Mouse (Mus musculus): ENCODE data around the gene Gm17416. TPM values are rescaled to one million over a fixed set of nuclear protein-coding genes. Genes with fewer than 3 reads are reported as not detected.

Gm17416 gene
- polyA plus RNA-seq, 1 experiment from 2014 or later = not detected

- WGBS (ENCODE audit: insufficient replicate concordance) = 56% methylated on average over 8 of the region's 8 CpGs
- H3K36me3 ChIP-seq = no peaks in the 10 kb centered on the region
- H3K9ac ChIP-seq = no peak overlapping the region
- no peaks in the 10 kb centered on the region for H3K27me3 ChIP-seq (replicated peaks)
- H3K4me1 ChIP-seq = no peaks in the 10 kb centered on the region
- H3K9me3 ChIP-seq (replicated peaks) = no peaks in the 10 kb centered on the region
- no peak overlapping the region for H3K4me3 ChIP-seq
- H3K27ac ChIP-seq = no peak overlapping the region
- no peak for ATAC-seq
- H3K4me2 ChIP-seq = no peak overlapping the region
These were observed 43.1 kb downstream of the Gm17416 start for GRCm38 (mm10) chr2:152612193-152612592.

- Histone ChIP-seq H3K4me1 (no peaks in the 10 kb centered on the region), H3K27ac (no peak overlapping the region), H3K27me3 (replicated peaks) (0 out of 2 replicates have a peak, but pooled peaks cover 14% of the 10 kb centered on the region), H3K9me3 (replicated peaks) (no peaks in the 10 kb centered on the region), H3K9ac (no peak overlapping the region), H3K4me3 (no peak overlapping the region), H3K36me3 (no peaks in the 10 kb centered on the region), H3K4me2 (no peak overlapping the region)
- 11% methylated on average over 7 of the region's 7 CpGs for WGBS (ENCODE audit: insufficient replicate concordance)
- ATAC-seq = no peak
These were observed 46.4 kb downstream of the Gm17416 start for GRCm38 (mm10) chr2:152615563-152615962.

- Histone ChIP-seq H3K4me1 (no peaks in the 10 kb centered on the region), H3K4me3 (no peak overlapping the region), H3K36me3 (no peaks in the 10 kb centered on the region), H3K9ac (no peak overlapping the region), H3K9me3 (replicated peaks) (no peaks in the 10 kb centered on the region), H3K27me3 (replicated peaks) (peaks cover 23% of the 10 kb centered on the region), H3K27ac (no peak overlapping the region), H3K4me2 (no peak overlapping the region)
- WGBS (ENCODE audit: insufficient replicate concordance) = 28% methylated on average over 6 of the region's 6 CpGs
- no peak for ATAC-seq
These were observed 47.3 kb downstream of the Gm17416 start for GRCm38 (mm10) chr2:152616470-152616869.

GRCm38 (mm10) chr2:152617374-152617773 is 48.2 kb downstream of the Gm17416 start:
- Histone ChIP-seq H3K9ac (no peak overlapping the region), H3K27me3 (replicated peaks) (peaks cover 28% of the 10 kb centered on the region), H3K36me3 (no peaks in the 10 kb centered on the region), H3K9me3 (replicated peaks) (no peaks in the 10 kb centered on the region), H3K27ac (no peak overlapping the region), H3K4me3 (no peak overlapping the region), H3K4me1 (no peaks in the 10 kb centered on the region), H3K4me2 (no peak overlapping the region)
- no peak for ATAC-seq
- WGBS (ENCODE audit: insufficient replicate concordance) = 44% methylated on average over 5 of the region's 5 CpGs

Other genes with a start within 250 kb of the Gm17416 start
- 67.4 and 69.6 TPM in 2 replicates for gene Rbck1, start 236.7 kb upstream of the Gm17416 start, polyA plus RNA-seq (2016; fragmentation: Nextera tagmentation; extraction: Ambion mirVana)
- 6.1 and 7.2 TPM in 2 replicates for gene Trib3, start 225.3 kb upstream of the Gm17416 start, polyA plus RNA-seq (2016; fragmentation: Nextera tagmentation; extraction: Ambion mirVana)
- gene Nrsn2, start 192.7 kb upstream of the Gm17416 start, polyA plus RNA-seq (2016; fragmentation: Nextera tagmentation; extraction: Ambion mirVana) = 0.08 TPM in 1 of 2 replicates, not detected in the other
- 3.5 and 3.7 TPM in 2 replicates for gene Sox12, start 171.3 kb upstream of the Gm17416 start, polyA plus RNA-seq (2016; fragmentation: Nextera tagmentation; extraction: Ambion mirVana)
- 29.4 and 29.7 TPM in 2 replicates for gene Zcchc3, start 154.3 kb upstream of the Gm17416 start, polyA plus RNA-seq (2016; fragmentation: Nextera tagmentation; extraction: Ambion mirVana)
- gene 6820408C15Rik, start 153.8 kb upstream of the Gm17416 start, polyA plus RNA-seq (2016; fragmentation: Nextera tagmentation; extraction: Ambion mirVana) = 0.27 and 0.35 TPM in 2 replicates
- not detected in 2 replicates for gene Defb23, start 104.7 kb upstream of the Gm17416 start, polyA plus RNA-seq (2016; fragmentation: Nextera tagmentation; extraction: Ambion mirVana)
- not detected in 2 replicates for gene Defb20, start 92.3 kb upstream of the Gm17416 start, polyA plus RNA-seq (2016; fragmentation: Nextera tagmentation; extraction: Ambion mirVana)
- gene Defb22, start 79.2 kb upstream of the Gm17416 start, polyA plus RNA-seq (2016; fragmentation: Nextera tagmentation; extraction: Ambion mirVana) = not detected in 2 replicates
- gene Defb26, start 57.6 kb upstream of the Gm17416 start, polyA plus RNA-seq (2016; fragmentation: Nextera tagmentation; extraction: Ambion mirVana) = not detected in 2 replicates
- gene Defb28, start 51.1 kb upstream of the Gm17416 start, polyA plus RNA-seq (2016; fragmentation: Nextera tagmentation; extraction: Ambion mirVana) = not detected in 2 replicates
- gene Defb29, start 29.2 kb upstream of the Gm17416 start, polyA plus RNA-seq (2016; fragmentation: Nextera tagmentation; extraction: Ambion mirVana) = not detected in 2 replicates
- gene Defb21, start 3.4 kb downstream of the Gm17416 start, polyA plus RNA-seq (2016; fragmentation: Nextera tagmentation; extraction: Ambion mirVana) = not detected in 2 replicates
- gene Defb19, start 11.0 kb downstream of the Gm17416 start, polyA plus RNA-seq (2016; fragmentation: Nextera tagmentation; extraction: Ambion mirVana) = not detected in 2 replicates
- gene Defb45, start 30.1 kb downstream of the Gm17416 start, polyA plus RNA-seq (2016; fragmentation: Nextera tagmentation; extraction: Ambion mirVana) = not detected in 2 replicates
- not detected in 2 replicates for gene Defb36, start 35.0 kb downstream of the Gm17416 start, polyA plus RNA-seq (2016; fragmentation: Nextera tagmentation; extraction: Ambion mirVana)
- gene Defb25, start 53.7 kb downstream of the Gm17416 start, polyA plus RNA-seq (2016; fragmentation: Nextera tagmentation; extraction: Ambion mirVana) = 0.56 TPM in 1 of 2 replicates, not detected in the other
- gene Rem1, start 57.6 kb downstream of the Gm17416 start, polyA plus RNA-seq (2016; fragmentation: Nextera tagmentation; extraction: Ambion mirVana) = 1.3 and 1.4 TPM in 2 replicates
- 57.5 and 59.1 TPM in 2 replicates for gene H13, start 100.1 kb downstream of the Gm17416 start, polyA plus RNA-seq (2016; fragmentation: Nextera tagmentation; extraction: Ambion mirVana)
- 26.4 and 27.2 TPM in 2 replicates for gene Mcts2, start 117.7 kb downstream of the Gm17416 start, polyA plus RNA-seq (2016; fragmentation: Nextera tagmentation; extraction: Ambion mirVana)
- gene Id1, start 166.9 kb downstream of the Gm17416 start, polyA plus RNA-seq (2016; fragmentation: Nextera tagmentation; extraction: Ambion mirVana) = 28.1 and 30.6 TPM in 2 replicates
- 2.5 and 3.4 TPM in 2 replicates for gene Cox4i2, start 184.8 kb downstream of the Gm17416 start, polyA plus RNA-seq (2016; fragmentation: Nextera tagmentation; extraction: Ambion mirVana)